In the genomic region with DNA sequence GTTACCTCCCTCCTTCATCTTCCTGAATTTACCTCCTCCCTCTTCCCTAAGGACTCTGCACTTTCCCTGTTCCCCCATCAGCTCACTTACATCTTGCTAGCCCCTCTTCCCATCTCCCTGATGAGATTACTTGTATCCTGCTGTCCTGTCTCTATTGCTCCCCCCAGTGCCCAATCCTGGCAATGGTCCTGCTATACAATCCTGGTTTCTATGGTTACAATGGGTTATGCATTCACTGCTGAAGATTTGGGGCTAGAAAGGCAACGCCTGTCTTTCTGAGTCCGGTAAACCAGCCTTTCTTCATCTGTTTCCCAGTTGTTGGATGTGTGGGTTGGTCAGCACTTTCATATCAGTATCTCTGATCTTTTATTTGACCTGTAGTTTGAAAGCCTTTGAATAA, we compare ENCODE assay signal across 10 mouse cellular contexts. TPM values are rescaled to one million over a fixed set of nuclear protein-coding genes. Genes with fewer than 3 reads are reported as not detected.
A peak's percentile ranks its signal among the peaks of the same experiment; 100 is the strongest.
DNase-seq lines count a peak whose midpoint lies in the region; ATAC-seq and TF ChIP-seq lines count a peak whose summit lies in the region.
"Had no signal": no experiment of that assay in that cellular context is flagged by ENCODE, and none has a peak within 500 bp of the region (broad histone marks: within the 10 kb centered on the region; RNA-seq: fewer than 3 reads in every experiment).

No protein-coding gene starts in this region.

- WGBS in forebrain, embryonic 14.5 days: 0% methylated on average over 2 of the region's 2 CpGs

- POLR2A ChIA-PET in Patski (lab: Charles Lee): no interaction called here

- peak; percentile 69 to 79 for DNase-seq in kidney, postnatal 4 days
- DNase-seq in kidney, adult 18-20 months: no peak
- no peak for DNase-seq in Patski (ENCODE audit: low read depth, low spot score)
- peak; percentile 85 for DNase-seq in forebrain, embryonic 14.5 days (ENCODE audit: low spot score)
- DNase-seq in left cerebral cortex, adult 18-20 months (ENCODE audit: low spot score in 2 of 2): peak; percentile 38 to 55
- DNase-seq in retina, embryonic 14.5 days (ENCODE audit: low spot score): peak; percentile 80
- no peak for DNase-seq in ovary, postnatal 14 days (ENCODE audit: low spot score)
- DNase-seq in heart, adult 8-10 months (ENCODE audit: low spot score): no peak

- H3K9ac ChIP-seq in forebrain, embryonic 14.5 days (ENCODE audit: low read length): no peak overlapping the region
- H3K9ac ChIP-seq: embryonic facial prominence, embryonic 15.5 days; lung, embryonic 15.5 days had no signal

- H3K4me3 ChIP-seq in forebrain, embryonic 14.5 days (ENCODE audit: low read depth, low read length): no peak overlapping the region
- H3K4me3 ChIP-seq: embryonic facial prominence, embryonic 15.5 days; lung, embryonic 15.5 days had no signal

- no peak for ATAC-seq in Patski
- peak; percentile 67; the same call in 1 of the 2 replicates for ATAC-seq in forebrain, embryonic 14.5 days

- no peaks in the 10 kb centered on the region for H3K9me3 ChIP-seq in forebrain, embryonic 14.5 days (replicated peaks; ENCODE audit: control insufficient read depth, low read length)
- H3K9me3 ChIP-seq: embryonic facial prominence, embryonic 15.5 days; lung, embryonic 15.5 days had no signal

- peaks cover 4% of the 10 kb centered on the region; the same call in 1 of the 2 replicates for H3K4me1 ChIP-seq in forebrain, embryonic 14.5 days (ENCODE audit: control insufficient read depth, insufficient read depth, low read length)
- H3K4me1 ChIP-seq: lung, embryonic 15.5 days had no signal

- in situ Hi-C loops in Patski (cut with MboI; ENCODE audit: low pct_unique_long_range_greater_than_20kb): no loop called here

- no peak overlapping the region for H3K27ac ChIP-seq in forebrain, embryonic 14.5 days (ENCODE audit: low read depth, low read length)
- H3K27ac ChIP-seq: embryonic facial prominence, embryonic 15.5 days; lung, embryonic 15.5 days had no signal

- CTCF ChIA-PET in Patski (lab: Charles Lee): interaction anchor here (0.8 to 2.2 kb wide), 9 partner anchors 10 to 88 kb away, joined by 3 to 7 read pairs (median 4); a partner anchor contains a TSS

- no peaks in the 10 kb centered on the region for H3K36me3 ChIP-seq in forebrain, embryonic 14.5 days (ENCODE audit: control insufficient read depth, insufficient read depth, low read length)
- H3K36me3 ChIP-seq: embryonic facial prominence, embryonic 15.5 days; lung, embryonic 15.5 days had no signal

- no peaks in the 10 kb centered on the region for H3K27me3 ChIP-seq in Patski
- no peaks in the 10 kb centered on the region for H3K27me3 ChIP-seq in forebrain, embryonic 14.5 days (replicated peaks; ENCODE audit: control insufficient read depth, insufficient read depth, low read length)
- H3K27me3 ChIP-seq: embryonic facial prominence, embryonic 15.5 days; lung, embryonic 15.5 days had no signal

- no peak overlapping the region for H3K4me2 ChIP-seq in forebrain, embryonic 14.5 days (ENCODE audit: low read length)
- H3K4me2 ChIP-seq: embryonic facial prominence, embryonic 15.5 days; lung, embryonic 15.5 days had no signal

- peak; percentile 68 for TF ChIP-seq CTCF in Patski (IDR thresholded peaks at IDR 0.05)

RNA-seq across cellular contexts. Expression of a gene that starts 6.1 kb away (rescaled TPM):
- polyA plus RNA-seq in Patski (2021): not detected
- not detected in 2 replicates for polyA plus RNA-seq in forebrain, embryonic 14.5 days (2014; fragmentation: Nextera tagmentation; extraction: Ambion mirVana)
- not detected for total RNA-seq in left cerebral cortex, adult 18-20 months (2021)
- total RNA-seq in heart, adult 8-10 months (2022): not detected
- polyA plus RNA-seq: embryonic facial prominence, embryonic 15.5 days; lung, embryonic 15.5 days had no signal

RNA-seq across cellular contexts. Expression of a gene that starts 32.1 kb away (rescaled TPM):
- polyA plus RNA-seq in Patski (2021): 3.8 TPM
- polyA plus RNA-seq in forebrain, embryonic 14.5 days (2014; fragmentation: Nextera tagmentation; extraction: Ambion mirVana): 2.9 and 3.5 TPM in 2 replicates
- 10 to 100 TPM; 10.5 to 10.6 TPM for total RNA-seq in left cerebral cortex, adult 18-20 months (2021)
- total RNA-seq in heart, adult 8-10 months (2022): 1 to 10 TPM; 1.0 to 1.1 (median 1.0) TPM

RNA-seq across cellular contexts. Expression of a gene that starts 54.9 kb away (rescaled TPM):
- polyA plus RNA-seq in Patski (2021): 0.04 TPM
- polyA plus RNA-seq in forebrain, embryonic 14.5 days (2014; fragmentation: Nextera tagmentation; extraction: Ambion mirVana): 3.0 and 3.8 TPM in 2 replicates
- 1 to 10 TPM; 3.4 to 4.0 TPM for total RNA-seq in left cerebral cortex, adult 18-20 months (2021)
- total RNA-seq in heart, adult 8-10 months (2022): 10 to 100 TPM; 10.2 to 16.8 (median 14.4) TPM

Comparison
In these comparisons a context has a peak if more than half of its experiments do, and no peak if none do; other contexts are left out.
1. DNase-seq: peak in kidney, postnatal 4 days (2 of 2), forebrain, embryonic 14.5 days (single experiment), left cerebral cortex, adult 18-20 months (2 of 2) and retina, embryonic 14.5 days (single experiment); none in kidney, adult 18-20 months (single experiment), Patski (single experiment), ovary, postnatal 14 days (single experiment) and heart, adult 8-10 months (single experiment).
2. RNA of a gene that starts 32.1 kb away (total RNA-seq): 10.5 to 10.6 TPM in left cerebral cortex, adult 18-20 months; 1.0 to 1.1 TPM in heart, adult 8-10 months; every median in the first group is over 4 times any median in the second.